Mouse (Mus musculus) megakaryocyte, embryonic 14.5 days (primary cell): ENCODE data around the gene Tmem256.

Experiments
- FLI1 ChIP-seq: IDR thresholded peaks from 2 replicates; pipeline ENCODE4 v1.6.1; 2012; ENCODE audit warnings: low read length, inconsistent platforms, mixed read lengths
- GATA1 ChIP-seq: IDR thresholded peaks from 3 replicates; pipeline ENCODE4 v1.6.1; 2012; ENCODE audit warnings: mixed read lengths, low read length, inconsistent platforms, borderline replicate concordance

GRCm38 (mm10) chr11:69884240-69884639, 45.9 kb downstream of the Tmem256 start:
- no peak for TF ChIP-seq GATA1
- TF ChIP-seq FLI1: no peak
